Mouse (Mus musculus) small intestine, adult 2 months (tissue): ENCODE results near the gene Ccdc154. TPM values are rescaled to one million over a fixed set of nuclear protein-coding genes. Genes with fewer than 3 reads are reported as not detected.

ENCODE experiments used
- H3K27ac ChIP-seq: fragments of 200-500 bp; 2 replicates; pipeline ENCODE4 v1.5.1; 2012; ENCODE audit warnings: low read depth, low read length, control low read depth, inconsistent platforms; ENCODE audit not compliant: insufficient read depth
- H3K27me3 ChIP-seq: fragments of 200-500 bp; 2 replicates; pipeline ENCODE4 v1.6.1; 2012; ENCODE audit warnings: mild to moderate bottlenecking, moderate library complexity, low read length, inconsistent platforms; ENCODE audit not compliant: control insufficient read depth, insufficient read depth
- H3K36me3 ChIP-seq: fragments of 200-500 bp; 2 replicates; pipeline ENCODE4 v1.6.1; 2012; ENCODE audit warnings: mild to moderate bottlenecking, low read length, control low read depth, inconsistent platforms; ENCODE audit not compliant: control insufficient read depth, insufficient read depth
- H3K4me1 ChIP-seq: fragments of 200-500 bp; 2 replicates; pipeline ENCODE4 v1.6.1; 2012; ENCODE audit warnings: low read length, inconsistent platforms, mixed read lengths; ENCODE audit not compliant: control insufficient read depth, insufficient read depth, insufficient read length
- H3K4me3 ChIP-seq: fragments of 200-500 bp; 2 replicates; pipeline ENCODE4 v1.5.1; 2012; ENCODE audit warnings: low read depth, mild to moderate bottlenecking, control low read depth, inconsistent platforms, low read length, moderate library complexity
- CTCF ChIP-seq: fragments of 200-500 bp; IDR thresholded peaks from 2 replicates; pipeline ENCODE4 v1.5.1; 2012; ENCODE audit warnings: low read depth, mild to moderate bottlenecking, control low read depth, inconsistent platforms, low read length, moderate library complexity, mixed read lengths; ENCODE audit not compliant: insufficient replicate concordance, insufficient read length; ENCODE audit errors: extremely low read depth
- POLR2A ChIP-seq: fragments of 200-500 bp; IDR thresholded peaks from 2 replicates; pipeline ENCODE4 v1.6.1; 2012; ENCODE audit warnings: low read depth, mild to moderate bottlenecking, control low read depth, inconsistent platforms, low read length, moderate library complexity
- WGBS: fragments of 180-500 bp; shearing (Covaris S2); methylation state at CpG from one replicate; pipeline ENCODE4 v1.1.7; 2018; 5-methylcytosine and 5-hydroxymethylcytosine counted together
- polyA plus RNA-seq: library from polyadenylated mRNA; depleted of rRNA; stranded (reverse); fragments of >200 nt; gene quantifications from 2 replicates; pipeline ENCODE4 v1.2.3, GENCODE M21; 2012; rRNA removed

Ccdc154 gene
- polyA plus RNA-seq, 1 experiment = not detected

- 78% methylated on average over 15 of the region's 15 CpGs for WGBS
- TF ChIP-seq CTCF = no peak
- TF ChIP-seq POLR2A = no peak
- Histone ChIP-seq H3K27me3 (no peaks in the 10 kb centered on the region), H3K27ac (no peak overlapping the region), H3K4me1 (no peaks in the 10 kb centered on the region), H3K36me3 (peaks cover 41% of the 10 kb centered on the region), H3K4me3 (no peak overlapping the region)
These were observed 48.6 kb downstream of the Ccdc154 start for GRCm38 (mm10) chr17:25210680-25211466.

- H3K4me1 ChIP-seq = no peaks in the 10 kb centered on the region
- TF ChIP-seq CTCF (no peak), POLR2A (no peak)
- no peak overlapping the region for H3K27ac ChIP-seq
- 75% methylated on average over 4 of the region's 4 CpGs for WGBS
- H3K4me3 ChIP-seq = no peak overlapping the region
- no peaks in the 10 kb centered on the region for H3K27me3 ChIP-seq
- H3K36me3 ChIP-seq = peaks cover 38% of the 10 kb centered on the region
These were observed 49.4 kb downstream of the Ccdc154 start for GRCm38 (mm10) chr17:25211705-25212104.

- no peak overlapping the region for H3K27ac ChIP-seq
- H3K4me3 ChIP-seq = no peak overlapping the region
- no peaks in the 10 kb centered on the region for H3K27me3 ChIP-seq
- 90% methylated on average over 3 of the region's 3 CpGs for WGBS
- no peaks in the 10 kb centered on the region for H3K4me1 ChIP-seq
- TF ChIP-seq CTCF (no peak), POLR2A (no peak)
- H3K36me3 ChIP-seq = peaks cover 20% of the 10 kb centered on the region
These were observed 53.2 kb downstream of the Ccdc154 start for GRCm38 (mm10) chr17:25215431-25215830.

GRCm38 (mm10) chr17:25218967-25219366, 56.7 kb downstream of the Ccdc154 start:
- Histone ChIP-seq H3K27me3 (no peaks in the 10 kb centered on the region), H3K4me3 (no peak overlapping the region), H3K36me3 (peaks cover 14% of the 10 kb centered on the region), H3K4me1 (no peaks in the 10 kb centered on the region; the same call in 1 of the 2 replicates), H3K27ac (no peak overlapping the region)
- WGBS = 90% methylated on average over 9 of the region's 9 CpGs
- TF ChIP-seq POLR2A (no peak), CTCF (no peak)

GRCm38 (mm10) chr17:25219492-25220295, 57.4 kb downstream of the Ccdc154 start:
- H3K4me3 ChIP-seq = no peak overlapping the region
- H3K4me1 ChIP-seq = no peaks in the 10 kb centered on the region; the same call in 1 of the 2 replicates
- no peak overlapping the region for H3K27ac ChIP-seq
- peaks cover 10% of the 10 kb centered on the region for H3K36me3 ChIP-seq
- no peaks in the 10 kb centered on the region for H3K27me3 ChIP-seq
- TF ChIP-seq POLR2A (no peak), CTCF (no peak)
- WGBS = 89% methylated on average over 15 of the region's 15 CpGs

- Histone ChIP-seq H3K27ac (no peak overlapping the region), H3K27me3 (no peaks in the 10 kb centered on the region), H3K36me3 (peaks cover 9% of the 10 kb centered on the region), H3K4me3 (no peak overlapping the region), H3K4me1 (peaks cover 2% of the 10 kb centered on the region; the same call in 1 of the 2 replicates)
- 74% methylated on average over 1 of the region's 1 CpGs for WGBS
- TF ChIP-seq POLR2A (no peak), CTCF (no peak)
These were observed 58.5 kb downstream of the Ccdc154 start for GRCm38 (mm10) chr17:25220746-25221145.

Other genes with a start within 250 kb of the Ccdc154 start
- gene Mapk8ip3, start 225.5 kb upstream of the Ccdc154 start, polyA plus RNA-seq = 37.0 and 51.7 TPM in 2 replicates
- 13.3 and 18.2 TPM in 2 replicates for gene Jpt2, start 201.8 kb upstream of the Ccdc154 start, polyA plus RNA-seq
- gene Cramp1l, start 146.7 kb upstream of the Ccdc154 start, polyA plus RNA-seq = 5.8 and 10.0 TPM in 2 replicates
- 4.2 and 8.4 TPM in 2 replicates for gene Ift140, start 146.4 kb upstream of the Ccdc154 start, polyA plus RNA-seq
- gene Tmem204, start 78.9 kb upstream of the Ccdc154 start, polyA plus RNA-seq = 9.7 and 17.7 TPM in 2 replicates
- 7.3 and 8.9 TPM in 2 replicates for gene Telo2, start 46.5 kb upstream of the Ccdc154 start, polyA plus RNA-seq
- 0.10 TPM in 1 of 2 replicates, not detected in the other for gene Ptx4, start 41.7 kb upstream of the Ccdc154 start, polyA plus RNA-seq
- 9.5 and 15.9 TPM in 2 replicates for gene Clcn7, start 29.1 kb upstream of the Ccdc154 start, polyA plus RNA-seq
- 0.33 and 0.46 TPM in 2 replicates for gene Gm38655, start 13.0 kb downstream of the Ccdc154 start, polyA plus RNA-seq
- gene BC003965, start 22.1 kb downstream of the Ccdc154 start, polyA plus RNA-seq = 5.4 and 6.3 TPM in 2 replicates
- gene Unkl, start 25.9 kb downstream of the Ccdc154 start, polyA plus RNA-seq = 7.1 and 11.7 TPM in 2 replicates
- gene Gnptg, start 77.7 kb downstream of the Ccdc154 start, polyA plus RNA-seq = 21.0 and 29.3 TPM in 2 replicates
- gene Tsr3, start 77.7 kb downstream of the Ccdc154 start, polyA plus RNA-seq = 6.8 and 13.3 TPM in 2 replicates
- 10.1 TPM in 2 replicates for gene Baiap3, start 93.9 kb downstream of the Ccdc154 start, polyA plus RNA-seq
- 24.8 and 50.8 TPM in 2 replicates for gene Ube2i, start 112.2 kb downstream of the Ccdc154 start, polyA plus RNA-seq
- gene Prss34, start 135.9 kb downstream of the Ccdc154 start, polyA plus RNA-seq = not detected in 2 replicates
- gene Prss28, start 146.2 kb downstream of the Ccdc154 start, polyA plus RNA-seq = not detected in 2 replicates
- not detected in 2 replicates for gene Prss29, start 156.2 kb downstream of the Ccdc154 start, polyA plus RNA-seq
- 0.39 TPM in 1 of 2 replicates, not detected in the other for gene Tpsab1, start 183.1 kb downstream of the Ccdc154 start, polyA plus RNA-seq
- 3.8 TPM in 1 of 2 replicates, not detected in the other for gene Tpsb2, start 203.8 kb downstream of the Ccdc154 start, polyA plus RNA-seq
- 15.8 and 59.6 TPM in 2 replicates for gene Tpsg1, start 206.8 kb downstream of the Ccdc154 start, polyA plus RNA-seq